Mouse (Mus musculus): ENCODE data around the gene Stxbp3.
A peak's percentile ranks its signal among the peaks of the same experiment; 100 is the strongest.

The Stxbp3 gene

DNA sequence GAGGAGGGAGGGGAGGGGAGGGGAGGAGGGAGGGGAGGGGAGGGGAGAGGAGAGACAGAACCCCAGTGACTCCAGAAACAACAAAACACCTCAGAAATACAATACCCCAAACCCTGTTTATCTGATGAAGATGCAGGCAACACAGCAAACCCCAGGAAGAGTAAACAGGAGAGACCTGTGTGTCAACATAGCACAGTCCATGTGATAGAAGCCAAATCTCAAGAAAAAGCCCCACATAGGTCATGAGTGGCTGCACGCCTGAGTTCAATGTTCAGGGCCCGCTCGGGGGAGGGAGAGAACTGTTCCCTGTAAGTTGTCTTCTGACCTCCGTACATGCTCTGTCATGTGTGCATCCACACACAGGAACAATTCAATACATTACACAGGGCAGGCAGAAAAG, 43.9 kb downstream of the Stxbp3 start:
- no peak for DNase-seq (ENCODE audit: low read depth, low spot score)

DNA sequence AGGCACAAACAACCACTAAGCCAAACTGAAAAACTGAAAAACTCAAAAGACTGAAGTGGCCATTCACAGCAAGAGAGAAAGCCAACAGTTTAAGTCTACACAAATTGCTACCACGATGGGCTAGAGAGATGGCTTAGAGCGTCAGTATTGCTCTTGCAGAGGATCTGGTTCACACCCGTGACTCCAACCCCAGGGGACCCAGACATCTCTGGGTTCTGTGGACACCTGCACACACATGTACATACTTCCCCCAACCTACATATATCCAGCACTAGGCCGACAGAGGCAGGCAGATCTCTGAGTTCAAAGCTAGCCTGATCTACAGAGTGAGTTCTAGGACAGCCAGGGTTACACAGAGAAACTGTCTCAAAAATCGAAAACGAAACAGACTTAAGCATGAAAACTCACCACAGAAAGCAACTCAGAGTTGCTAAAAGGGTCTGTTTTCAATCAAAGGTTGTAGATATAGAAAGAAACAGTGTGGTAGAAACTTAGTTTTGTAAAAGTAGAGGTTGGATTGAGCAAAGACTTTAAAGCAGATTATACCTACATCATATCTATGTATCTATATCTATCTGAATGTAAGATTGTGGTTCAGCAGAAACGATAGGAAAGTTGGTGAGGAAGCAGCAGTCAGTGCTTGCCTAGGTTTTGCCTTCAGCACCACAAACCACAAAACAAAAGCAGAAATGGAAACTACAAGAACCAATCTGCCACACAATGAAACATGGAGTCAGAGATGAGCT, 44.6 kb downstream of the Stxbp3 start:
- no peak for DNase-seq (ENCODE audit: low read depth, low spot score)

DNA sequence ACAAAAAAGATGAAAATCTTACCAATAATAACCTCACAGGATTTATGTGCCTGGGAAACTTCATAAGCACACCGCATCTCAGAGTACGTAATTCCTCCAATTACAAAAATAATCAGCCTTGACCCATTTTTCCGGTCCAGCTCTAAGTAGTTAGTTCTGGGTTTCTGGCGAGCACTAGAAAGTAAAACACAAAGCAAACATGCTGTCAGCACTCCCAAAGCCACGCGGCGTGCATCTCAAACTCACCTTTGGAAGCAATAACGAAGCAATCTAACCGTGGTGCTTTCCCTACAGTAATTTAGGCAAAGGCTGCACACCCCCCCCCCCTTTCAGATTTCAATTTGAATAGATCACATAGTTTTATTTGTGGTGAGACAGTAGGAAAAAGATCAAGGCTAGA, 45.5 kb downstream of the Stxbp3 start:
- DNase-seq (ENCODE audit: low read depth, low spot score), result no peak

DNA sequence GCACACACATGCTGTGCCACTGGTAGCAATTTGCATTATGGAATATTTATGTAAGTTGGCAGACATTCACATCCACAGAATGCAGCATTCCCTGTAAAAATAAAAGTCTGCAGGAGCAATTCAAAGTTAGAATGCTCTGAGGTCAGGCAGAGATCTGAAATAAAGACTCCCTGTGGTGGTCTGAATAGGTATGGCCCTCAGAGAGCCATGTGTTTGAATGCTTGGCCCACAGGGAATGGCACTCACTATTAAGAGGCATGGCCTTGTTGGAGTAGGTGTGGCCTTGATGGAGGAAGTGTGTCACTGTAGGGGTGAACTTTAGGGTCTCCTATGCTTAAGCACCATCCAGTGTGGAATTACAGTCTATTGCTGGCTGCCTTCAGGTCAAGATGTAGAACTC, 47.9 kb downstream of the Stxbp3 start:
- no peak for DNase-seq (ENCODE audit: low read depth, low spot score)

DNA sequence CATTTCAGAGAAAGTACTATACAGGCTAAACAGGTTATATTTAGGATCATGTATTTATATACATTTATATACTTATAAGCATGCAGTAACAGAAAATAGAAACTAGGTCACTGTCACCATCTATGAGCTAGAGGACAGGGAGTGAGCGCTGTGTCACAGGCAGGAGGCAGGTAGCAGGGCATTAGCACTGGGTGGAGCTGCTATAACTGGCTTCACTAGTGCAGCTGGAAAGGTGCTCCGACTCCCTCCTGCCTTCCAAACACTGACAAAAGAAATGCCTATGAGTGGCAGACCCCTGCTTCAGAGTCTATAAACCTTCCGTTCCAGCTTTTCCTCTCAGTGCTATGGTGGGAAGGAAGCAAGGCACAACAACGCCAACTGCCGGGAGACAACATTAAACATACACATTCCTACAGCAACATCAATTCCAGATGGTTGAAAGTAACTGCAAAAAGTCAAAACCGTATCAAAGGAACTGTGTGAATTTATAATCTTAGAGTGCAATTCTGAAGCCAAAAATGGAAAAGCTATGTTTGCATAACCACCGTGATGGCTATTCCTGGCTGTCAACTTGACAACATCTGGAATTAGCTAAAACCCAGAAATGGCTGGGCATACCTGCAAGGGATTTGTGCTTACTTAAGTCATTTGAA, 49.1 kb downstream of the Stxbp3 start:
- DNase-seq (ENCODE audit: low read depth, low spot score), result no peak

DNA sequence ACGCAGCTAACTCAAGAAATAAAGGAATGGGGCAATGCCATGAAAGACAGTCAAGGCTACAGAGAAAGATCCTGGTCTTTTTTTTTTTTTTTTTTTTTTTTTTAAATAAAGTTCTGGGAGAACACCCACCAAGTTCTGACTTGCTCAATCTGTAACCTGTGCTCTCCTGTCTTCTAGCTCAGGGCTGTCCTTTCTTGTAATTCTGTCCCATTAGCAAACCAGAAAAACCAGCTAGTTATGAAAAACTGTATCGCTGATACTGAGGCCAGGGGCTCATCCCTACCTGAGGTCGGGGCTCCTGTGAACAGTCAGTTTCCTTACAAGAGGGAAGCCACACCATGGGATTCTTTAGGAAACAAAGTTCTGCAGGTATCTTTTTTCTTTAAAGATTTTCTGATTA, 49.8 kb downstream of the Stxbp3 start:
- DNase-seq (ENCODE audit: low read depth, low spot score), result no peak

DNA sequence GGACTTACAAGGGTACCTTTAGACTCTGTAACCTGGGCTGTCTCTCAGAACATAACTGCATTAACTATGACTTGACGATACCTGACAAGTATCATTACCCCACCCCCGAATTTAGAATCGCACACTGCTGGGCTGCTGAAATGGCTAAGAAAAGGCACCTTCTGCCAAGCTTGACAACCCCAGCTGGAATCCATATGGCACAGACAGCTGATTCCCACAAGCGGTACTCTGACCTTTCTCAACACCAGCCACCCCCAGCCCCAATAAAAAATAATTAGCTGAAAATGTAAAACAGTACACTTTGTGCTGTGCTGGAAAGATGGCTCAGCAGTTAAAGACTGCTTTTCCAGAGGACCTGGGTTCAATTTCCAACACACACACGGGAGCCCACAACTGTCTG, 51.0 kb downstream of the Stxbp3 start:
- DNase-seq (ENCODE audit: low read depth, low spot score), result no peak

DNA sequence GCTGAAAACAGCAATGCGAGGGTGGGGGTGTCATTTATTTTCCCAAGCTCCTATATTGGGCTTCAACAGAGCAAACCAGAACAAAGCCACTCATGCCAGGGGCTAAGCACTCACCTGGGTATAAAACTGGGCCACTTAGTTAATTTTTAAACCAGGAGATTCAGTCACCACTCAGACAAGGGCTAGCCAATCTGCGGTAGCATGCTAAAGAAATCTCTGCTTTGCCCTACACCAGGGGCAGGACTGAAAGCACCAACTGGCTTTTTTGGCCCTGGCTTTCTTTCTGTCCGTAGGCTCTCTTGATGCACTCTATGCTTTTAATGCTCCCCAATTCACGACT, 51.9 kb downstream of the Stxbp3 start:
- no peak for DNase-seq (ENCODE audit: low read depth, low spot score)

DNA sequence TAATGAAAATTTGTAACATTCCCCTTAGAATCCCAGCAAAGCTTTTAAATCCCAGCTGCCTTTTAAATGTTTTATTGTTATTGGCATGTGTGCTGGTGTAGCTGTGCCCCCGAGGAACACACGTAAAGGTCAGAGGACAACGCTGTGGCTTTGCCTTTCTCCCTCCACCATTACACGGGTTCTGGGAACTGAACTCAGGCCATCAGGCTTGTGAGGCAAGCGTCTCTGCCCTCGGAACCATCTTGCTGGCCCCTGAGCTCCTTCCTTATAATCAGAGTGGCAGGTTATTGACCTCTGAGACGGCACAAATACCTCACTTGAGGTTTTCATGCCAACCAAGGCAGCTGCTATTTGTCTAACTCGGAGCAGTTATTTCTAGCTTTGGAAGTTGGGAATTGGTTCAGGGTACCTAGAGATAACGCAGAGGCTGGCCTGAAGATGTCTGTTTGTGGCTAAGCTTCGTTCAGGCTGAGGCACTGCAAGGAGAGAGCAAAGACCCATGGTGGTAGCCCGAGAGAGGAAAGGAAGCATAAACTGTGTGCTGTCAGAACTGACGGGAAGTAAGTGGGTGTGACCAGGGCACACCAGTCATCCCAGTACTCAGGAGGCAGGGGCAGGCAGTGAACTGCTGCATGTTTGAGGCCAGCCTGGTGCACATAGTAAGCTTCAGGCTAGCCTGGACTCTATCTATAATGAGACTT, 52.4 kb downstream of the Stxbp3 start:
- DNase-seq (ENCODE audit: low read depth, low spot score), result no peak

DNA sequence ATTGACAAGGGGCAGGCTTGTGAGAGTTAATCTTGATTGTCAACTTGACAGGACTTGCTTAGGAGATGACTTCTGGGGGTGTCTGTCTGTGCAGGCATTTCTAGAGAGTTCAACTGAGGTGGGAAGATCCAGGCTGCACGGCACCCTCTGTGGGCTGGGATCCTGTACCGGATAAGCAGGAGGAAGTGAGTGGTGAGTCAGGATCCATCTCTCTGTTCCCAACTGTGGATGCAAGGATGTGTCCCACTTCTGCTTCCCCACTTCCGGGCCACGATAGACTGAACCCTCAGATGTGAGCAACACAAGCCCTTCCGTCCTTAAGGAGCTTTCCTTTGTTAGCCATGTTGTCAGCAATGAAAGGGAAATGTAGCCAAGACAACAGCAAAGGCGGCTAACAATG, 53.8 kb downstream of the Stxbp3 start:
- DNase-seq (ENCODE audit: low read depth, low spot score), result no peak

DNA sequence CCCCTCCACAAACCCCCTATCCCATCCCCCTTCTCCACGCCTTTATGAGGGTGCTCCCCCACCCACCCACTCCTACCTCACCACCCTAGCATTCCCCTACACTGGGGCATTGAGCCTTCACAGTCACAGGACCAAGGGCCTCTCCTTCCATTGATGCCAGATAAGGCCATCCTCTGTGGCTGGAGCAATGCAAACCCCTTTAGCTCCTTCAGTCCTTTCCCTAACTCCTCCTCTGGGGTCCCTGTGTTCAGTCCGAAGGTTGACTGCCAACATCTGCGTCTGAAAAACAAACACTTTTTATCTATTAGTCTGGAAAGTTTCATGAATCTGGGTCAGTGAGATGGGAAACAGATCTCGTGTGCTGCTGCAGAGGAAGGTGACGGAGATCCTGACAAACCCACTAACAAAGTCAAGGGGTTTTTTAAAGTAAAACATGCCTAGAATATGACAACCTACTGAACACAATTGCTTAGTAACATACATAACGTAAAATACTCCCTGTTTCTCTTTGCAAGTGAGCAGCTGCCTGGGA, 57.9 kb downstream of the Stxbp3 start:
- DNase-seq (ENCODE audit: low read depth, low spot score), result no peak

DNA sequence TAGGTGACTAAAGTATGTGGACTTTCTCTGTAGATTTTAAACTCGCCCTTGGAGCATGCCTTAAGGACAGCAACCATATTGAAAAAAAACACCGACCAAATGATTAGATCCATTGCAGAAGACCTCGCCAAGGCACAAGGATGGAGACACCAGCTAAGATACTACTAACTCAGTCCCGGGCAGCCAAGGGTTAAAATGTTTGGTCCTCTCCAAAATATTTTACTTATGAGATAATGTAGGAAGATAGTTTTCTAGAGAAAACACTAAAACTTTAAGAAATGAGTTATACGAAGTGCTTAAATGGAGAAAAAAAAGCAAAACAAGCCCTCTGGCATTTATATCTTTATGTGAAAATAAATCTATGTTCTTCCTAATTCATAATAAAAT, 58.4 kb downstream of the Stxbp3 start:
- DNase-seq (ENCODE audit: low read depth, low spot score), result no peak

DNA sequence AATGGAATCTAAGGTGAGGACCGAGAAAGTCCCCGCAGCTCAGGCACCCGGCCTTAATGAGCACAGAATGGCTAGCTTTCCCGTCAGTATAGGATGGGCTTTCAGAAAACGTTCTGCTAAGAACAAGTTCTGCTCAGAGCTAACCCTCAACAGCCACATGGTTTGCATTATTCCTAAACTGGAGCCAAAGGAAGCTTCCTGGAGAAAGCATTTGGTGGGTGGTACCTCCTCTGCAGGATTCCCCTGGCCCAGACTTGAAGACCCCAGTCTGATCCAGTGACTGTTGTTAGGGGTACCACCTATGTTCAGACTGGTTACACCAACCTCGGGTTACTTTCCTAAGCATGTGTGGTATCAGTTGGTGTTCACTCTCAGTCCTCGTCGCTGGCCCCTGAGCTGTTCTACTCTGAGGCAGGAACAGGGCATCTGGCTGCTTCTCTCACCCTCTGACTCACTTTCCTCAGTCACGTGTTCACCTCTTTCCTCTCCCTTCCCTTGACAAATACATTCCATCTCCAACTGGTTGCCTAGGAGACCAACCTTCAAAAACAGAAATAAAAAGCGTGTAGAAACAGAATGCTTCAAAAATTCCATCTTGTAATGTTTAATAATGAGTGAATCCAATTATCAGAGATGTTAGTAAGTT, 59.0 kb downstream of the Stxbp3 start:
- DNase-seq (ENCODE audit: low read depth, low spot score), result no peak

DNA sequence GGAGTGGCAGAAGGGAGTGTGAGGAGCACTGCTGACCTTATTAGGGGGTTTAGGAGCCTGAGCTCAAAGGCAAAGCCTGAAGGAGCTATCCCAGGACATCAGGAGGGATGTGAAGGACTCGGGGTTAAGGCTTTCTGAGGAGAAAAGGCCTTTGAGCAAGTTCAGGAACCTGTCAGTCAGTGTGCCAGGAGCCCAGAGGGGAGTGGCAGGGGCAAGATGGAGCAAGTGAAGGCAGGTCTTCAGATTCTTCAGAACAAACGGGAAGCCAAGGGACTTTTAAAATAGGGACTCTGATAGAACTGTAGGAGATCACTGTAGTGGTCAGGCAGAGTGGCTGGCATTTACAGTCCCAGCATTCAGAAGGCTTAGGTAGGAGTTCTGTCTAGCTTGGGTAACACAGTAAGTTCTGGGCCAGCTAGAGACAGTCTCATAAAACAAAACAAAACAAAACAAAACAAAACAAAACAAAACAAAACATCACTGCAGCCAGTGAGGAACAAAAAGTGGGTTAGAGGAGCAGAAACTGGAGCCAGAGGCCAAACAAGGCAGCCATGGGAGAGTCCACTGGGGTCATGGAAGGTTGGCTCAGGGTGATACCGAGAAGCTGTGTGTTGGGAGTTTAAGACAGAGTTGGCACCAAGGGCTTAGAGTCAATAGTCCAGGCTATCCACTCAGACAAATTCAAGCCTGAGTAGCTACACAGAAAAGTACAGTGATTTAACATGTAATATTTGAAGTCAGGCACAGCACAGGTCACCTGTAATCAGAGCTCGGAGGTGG, 61.4 kb downstream of the Stxbp3 start:
- DNase-seq (ENCODE audit: low read depth, low spot score), result no peak

DNA sequence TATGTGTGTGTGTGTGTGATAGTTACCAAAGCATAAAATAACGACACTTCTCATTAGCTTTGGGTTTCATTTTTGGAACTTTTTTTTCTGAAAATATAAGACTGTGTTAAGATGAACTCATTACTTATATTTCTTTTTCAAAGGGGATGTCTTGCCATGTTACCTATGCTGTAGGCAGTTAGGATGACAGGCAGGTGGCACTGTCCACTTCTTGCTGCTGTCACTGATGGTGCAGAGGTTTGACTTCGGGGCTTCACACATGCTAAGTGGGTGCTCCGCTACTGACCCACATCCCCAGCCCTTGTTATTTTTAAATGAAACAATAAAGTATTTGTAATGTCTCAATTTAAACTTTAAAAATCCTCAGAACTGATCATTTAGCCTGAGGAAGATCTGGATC, 67.5 kb downstream of the Stxbp3 start:
- DNase-seq (ENCODE audit: low read depth, low spot score), result no peak

DNA sequence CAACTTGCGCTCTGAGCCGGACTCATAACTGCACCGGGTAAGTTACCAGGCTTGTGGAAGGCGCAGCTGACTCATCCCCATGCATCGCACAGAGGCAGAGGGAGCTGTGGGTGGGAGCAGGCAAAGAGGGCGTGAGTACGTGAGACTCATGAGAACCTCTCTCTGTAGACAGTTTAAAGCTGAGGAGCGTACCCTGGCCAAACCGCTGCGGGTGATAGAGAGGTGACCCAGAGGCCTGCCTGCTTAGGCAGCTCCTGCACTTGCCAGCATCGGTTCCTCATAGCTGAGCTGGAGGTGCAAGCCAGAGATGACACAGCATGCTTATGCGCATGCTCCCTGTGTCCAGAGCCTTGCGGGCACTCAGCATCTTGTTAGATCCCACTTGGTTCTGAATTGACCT, 68.1 kb downstream of the Stxbp3 start:
- no peak for DNase-seq (ENCODE audit: low read depth, low spot score)

DNA sequence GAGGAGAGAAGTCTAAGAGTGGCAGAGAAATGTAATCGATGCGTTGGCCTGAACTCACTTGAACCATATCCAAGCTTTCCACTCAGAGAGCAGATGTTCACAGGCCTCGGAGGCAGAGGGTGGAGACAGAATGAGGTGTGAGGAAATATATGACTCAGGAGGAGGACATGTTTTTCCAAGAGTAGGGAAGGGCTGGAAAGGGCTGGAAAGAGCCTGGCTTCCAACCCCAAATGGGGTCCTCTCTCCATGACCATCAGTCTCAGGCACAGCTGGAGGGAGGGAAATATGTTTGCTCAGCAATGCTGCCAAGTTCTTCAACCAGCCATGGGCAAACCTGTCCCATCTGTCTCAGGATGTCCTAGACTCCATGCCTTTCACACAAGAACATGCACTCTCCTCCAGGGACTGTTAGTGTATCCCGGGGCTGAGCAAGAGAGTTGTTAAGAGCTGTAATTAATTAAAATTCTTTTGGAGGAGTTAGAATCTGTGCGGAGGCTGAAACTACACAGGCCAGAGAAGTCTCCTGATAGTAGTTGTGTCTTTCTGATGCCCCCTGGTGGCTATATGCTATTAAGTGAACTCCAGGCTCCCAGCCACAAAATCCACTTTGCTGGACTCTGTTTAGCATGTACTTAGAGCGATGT, 69.5 kb downstream of the Stxbp3 start:
- DNase-seq (ENCODE audit: low read depth, low spot score), result peak; percentile 50

DNA sequence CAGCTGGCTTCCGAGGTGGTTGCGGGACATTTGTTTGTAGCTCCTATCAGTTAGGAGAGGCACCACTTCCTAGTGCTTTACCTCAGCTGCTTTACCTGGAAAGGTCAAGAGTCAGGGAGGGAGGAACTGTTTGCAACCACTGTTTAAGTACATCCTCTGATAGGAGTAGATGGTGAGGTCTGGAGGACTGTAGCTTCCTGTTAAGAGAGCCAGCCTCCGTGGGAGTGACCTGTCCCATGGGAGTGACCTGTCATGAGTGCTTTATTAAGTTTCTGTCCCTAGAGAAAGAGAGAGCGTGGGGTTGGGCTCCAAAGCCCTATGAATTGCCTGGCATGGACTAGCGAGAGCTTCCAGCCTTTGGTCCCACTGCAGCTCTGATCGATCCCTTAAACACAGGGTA, 70.8 kb downstream of the Stxbp3 start:
- no peak for DNase-seq (ENCODE audit: low read depth, low spot score)

DNA sequence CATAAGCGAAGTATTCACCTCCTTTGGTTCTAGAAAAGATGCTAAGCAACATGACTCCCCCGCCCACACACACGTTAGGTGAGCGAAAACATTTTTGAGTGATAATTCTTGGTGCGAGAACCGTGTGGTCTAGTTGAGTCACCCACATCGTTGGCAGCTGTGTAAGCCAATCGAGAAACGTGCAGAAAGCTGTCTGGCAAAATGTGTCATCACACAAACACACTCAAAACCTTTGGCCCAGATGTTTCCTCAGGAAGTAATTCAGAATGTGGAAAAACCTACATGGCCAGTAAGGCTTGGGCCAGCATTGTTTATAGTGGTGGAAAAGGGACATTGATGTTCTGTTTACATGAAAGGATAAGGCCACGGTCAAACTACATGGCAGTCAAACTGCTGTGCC, 72.9 kb downstream of the Stxbp3 start:
- DNase-seq (ENCODE audit: low read depth, low spot score), result no peak

DNA sequence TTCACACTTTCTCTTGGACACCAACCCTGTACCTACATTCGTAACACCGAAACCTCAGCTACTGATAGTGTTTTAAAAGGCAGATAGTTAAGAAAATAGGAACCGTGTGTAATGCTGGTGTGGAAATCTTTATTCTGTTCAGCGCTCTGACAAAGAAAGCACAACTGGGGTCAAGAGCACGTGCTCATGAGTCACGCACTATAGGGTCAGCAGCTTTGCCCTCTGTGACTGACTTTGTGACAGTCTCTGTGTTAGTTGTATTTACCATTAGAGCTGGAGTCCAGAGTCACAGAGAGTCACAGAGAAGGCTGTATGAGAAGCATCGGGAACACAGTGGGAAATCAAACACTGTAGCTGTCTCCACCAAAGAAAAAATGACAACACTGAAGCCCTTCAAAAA, 73.4 kb downstream of the Stxbp3 start:
- DNase-seq (ENCODE audit: low read depth, low spot score), result no peak

DNA sequence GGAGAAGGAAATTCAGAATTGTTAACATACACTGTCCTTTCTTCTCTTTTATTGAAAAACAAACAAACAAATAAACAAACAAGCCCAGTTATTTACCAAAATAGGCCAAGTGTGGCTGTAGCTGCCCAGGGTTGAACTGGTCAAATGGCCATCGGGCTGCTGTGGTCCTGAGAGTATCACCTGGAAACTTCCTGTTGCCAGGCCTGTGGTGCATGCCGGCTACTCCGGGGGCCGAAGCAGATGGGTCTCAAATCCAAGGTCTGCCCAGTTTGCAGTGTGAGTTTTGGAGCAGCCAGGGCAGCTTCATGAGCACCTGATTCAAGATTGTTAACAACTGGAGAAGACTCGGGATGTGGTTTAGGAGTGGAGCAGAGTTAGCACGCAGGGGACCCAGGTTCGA, 74.8 kb downstream of the Stxbp3 start:
- no peak for DNase-seq (ENCODE audit: low read depth, low spot score)
